Mouse (Mus musculus) cortical plate, adult 2 months (tissue): ENCODE data around the gene Orai2. TPM values are rescaled to one million over a fixed set of nuclear protein-coding genes. Genes with fewer than 3 reads are reported as not detected.
"Not testable (repeated sequence)": the region's sequence is repeated elsewhere in the genome, so short reads cannot be mapped to it uniquely, and the experiment has no call there.

Experiments
- H3K27ac ChIP-seq: fragments of 200-500 bp; 2 replicates; pipeline ENCODE4 v1.5.1; 2012; ENCODE audit warnings: low read length, control low read depth, inconsistent platforms; ENCODE audit not compliant: insufficient read depth
- H3K4me1 ChIP-seq: fragments of 200-500 bp; 2 replicates; pipeline ENCODE4 v1.6.1; 2011; ENCODE audit warnings: low read length; ENCODE audit not compliant: control insufficient read depth, insufficient read depth
- H3K4me3 ChIP-seq: fragments of 200-500 bp; 2 replicates; pipeline ENCODE4 v1.5.1; 2011; ENCODE audit warnings: mild to moderate bottlenecking, low read length, control low read depth; ENCODE audit not compliant: insufficient read depth
- CTCF ChIP-seq: fragments of 200-500 bp; IDR thresholded peaks from 2 replicates; pipeline ENCODE4 v1.5.1; 2011; ENCODE audit warnings: mild to moderate bottlenecking, control low read depth, low read length; ENCODE audit not compliant: insufficient read depth; ENCODE audit errors: extremely low read depth
- POLR2A ChIP-seq: fragments of 200-500 bp; IDR thresholded peaks from 2 replicates; pipeline ENCODE4 v1.6.1; 2011; ENCODE audit warnings: mild to moderate bottlenecking, low read length, control low read depth; ENCODE audit not compliant: insufficient read depth; ENCODE audit errors: extremely low read depth
- polyA plus RNA-seq: library from polyadenylated mRNA; depleted of rRNA; stranded (reverse); fragments of >200 nt; gene quantifications from 2 replicates; pipeline ENCODE4 v1.2.3, GENCODE M21; 2012

The Orai2 gene
- polyA plus RNA-seq, 1 experiment, result 54.6 TPM

- H3K27ac ChIP-seq, result no peak overlapping the region
- no peaks in the 10 kb centered on the region for H3K4me1 ChIP-seq
- no peak for TF ChIP-seq CTCF
- TF ChIP-seq POLR2A, result no peak
- no peak overlapping the region for H3K4me3 ChIP-seq
Observed at GRCm38 (mm10) chr5:136155399-136155798, 15.1 kb downstream of the Orai2 start.

- no peak overlapping the region for H3K27ac ChIP-seq
- no peak overlapping the region for H3K4me3 ChIP-seq
- no peaks in the 10 kb centered on the region for H3K4me1 ChIP-seq
Observed at GRCm38 (mm10) chr5:136152365-136152764, 18.1 kb downstream of the Orai2 start.

GRCm38 (mm10) chr5:136149134-136149576, 21.4 kb downstream of the Orai2 start:
- not testable (repeated sequence) for H3K4me3 ChIP-seq, H3K4me1 ChIP-seq, H3K27ac ChIP-seq

More at GRCm38 (mm10) chr5:136152365-136152764, 18.1 kb downstream of the Orai2 start:
- TF ChIP-seq POLR2A (no peak), CTCF (no peak)

- Histone ChIP-seq H3K4me1 (no peaks in the 10 kb centered on the region), H3K4me3 (no peak overlapping the region), H3K27ac (no peak overlapping the region)
- no peak for TF ChIP-seq POLR2A
- no peak for TF ChIP-seq CTCF
Observed at GRCm38 (mm10) chr5:136147704-136148103, 22.8 kb downstream of the Orai2 start.

- H3K27ac ChIP-seq, result no peak overlapping the region
- H3K4me3 ChIP-seq, result no peak overlapping the region
- H3K4me1 ChIP-seq, result no peaks in the 10 kb centered on the region
- TF ChIP-seq CTCF, result no peak
- TF ChIP-seq POLR2A, result no peak
Observed at GRCm38 (mm10) chr5:136146936-136147335, 23.6 kb downstream of the Orai2 start.

- no peak for TF ChIP-seq CTCF
- no peaks in the 10 kb centered on the region for H3K4me1 ChIP-seq
Observed at GRCm38 (mm10) chr5:136144606-136145430, 25.7 kb downstream of the Orai2 start.

GRCm38 (mm10) chr5:136143161-136143755, 27.3 kb downstream of the Orai2 start:
- H3K4me1 ChIP-seq, result no peaks in the 10 kb centered on the region
- H3K4me3 ChIP-seq, result no peak overlapping the region
- TF ChIP-seq CTCF (peak; percentile 30; the same call in 1 of the 2 replicates), POLR2A (no peak)
- no peak overlapping the region for H3K27ac ChIP-seq

More at GRCm38 (mm10) chr5:136144606-136145430, 25.7 kb downstream of the Orai2 start:
- Histone ChIP-seq H3K27ac (no peak overlapping the region), H3K4me3 (no peak overlapping the region)

GRCm38 (mm10) chr5:136142746-136143145, 27.8 kb downstream of the Orai2 start:
- H3K4me1 ChIP-seq, result no peaks in the 10 kb centered on the region

GRCm38 (mm10) chr5:136140057-136140482, 30.4 kb downstream of the Orai2 start:
- no peak overlapping the region for H3K4me3 ChIP-seq
- no peak overlapping the region for H3K27ac ChIP-seq
- TF ChIP-seq POLR2A (no peak), CTCF (no peak)
- 0 out of 2 replicates have a peak, but pooled peaks cover 1% of the 10 kb centered on the region for H3K4me1 ChIP-seq

More at GRCm38 (mm10) chr5:136142746-136143145, 27.8 kb downstream of the Orai2 start:
- Histone ChIP-seq H3K27ac (no peak overlapping the region), H3K4me3 (no peak overlapping the region)
- TF ChIP-seq POLR2A (no peak), CTCF (peak; percentile 21; the same call in 1 of the 2 replicates)

GRCm38 (mm10) chr5:136139393-136139792, 31.1 kb downstream of the Orai2 start:
- no peak for TF ChIP-seq CTCF
- TF ChIP-seq POLR2A, result no peak
- Histone ChIP-seq H3K4me3 (no peak overlapping the region), H3K27ac (no peak overlapping the region), H3K4me1 (0 out of 2 replicates have a peak, but pooled peaks cover 1% of the 10 kb centered on the region)
